Mouse (Mus musculus): ENCODE results near the gene Xxylt1. TPM values are rescaled to one million over a fixed set of nuclear protein-coding genes. Genes with fewer than 3 reads are reported as not detected.
"Not testable (repeated sequence)": the region's sequence is repeated elsewhere in the genome, so short reads cannot be mapped to it uniquely, and the experiment has no call there.

Xxylt1 gene
- polyA plus RNA-seq, 1 experiment from 2014 or later = 22.4 TPM

DNA sequence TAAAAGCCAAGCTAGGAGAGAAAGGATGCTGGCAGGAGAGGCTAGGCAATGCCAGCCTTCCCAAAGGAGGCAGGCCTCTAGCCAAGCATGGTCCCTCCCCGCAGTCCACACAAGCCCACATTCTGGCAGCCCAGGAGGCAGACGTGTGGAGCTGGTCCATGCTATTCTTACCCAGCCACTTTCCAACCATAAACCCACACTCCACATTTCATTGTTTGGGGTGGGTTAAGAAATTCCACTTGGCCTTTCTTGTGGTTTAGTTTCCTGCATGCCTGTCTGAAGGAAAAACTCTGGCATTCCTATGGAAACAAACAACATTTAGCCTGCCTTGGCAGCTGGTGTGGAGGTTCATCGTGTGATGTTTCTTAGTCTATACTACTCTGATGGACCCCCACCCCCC is 61.7 kb downstream of the Xxylt1 start:
- Histone ChIP-seq H3K4me3 (no peak overlapping the region), H3K9me3 (no peaks in the 10 kb centered on the region), H3K4me2 (no peak overlapping the region), H3K9ac (no peak overlapping the region), H3K27ac (peak overlapping the region; percentile 78), H3K27me3 (no peaks in the 10 kb centered on the region), H3K4me1 (peaks cover 50% of the 10 kb centered on the region), H3K36me3 (no peaks in the 10 kb centered on the region)
- 30% methylated on average over 3 of the region's 3 CpGs for WGBS
- ATAC-seq (ENCODE audit: insufficient number of reproducible peaks, insufficient read depth, low FRiP score, low TSS enrichment, low read depth) = no peak

DNA sequence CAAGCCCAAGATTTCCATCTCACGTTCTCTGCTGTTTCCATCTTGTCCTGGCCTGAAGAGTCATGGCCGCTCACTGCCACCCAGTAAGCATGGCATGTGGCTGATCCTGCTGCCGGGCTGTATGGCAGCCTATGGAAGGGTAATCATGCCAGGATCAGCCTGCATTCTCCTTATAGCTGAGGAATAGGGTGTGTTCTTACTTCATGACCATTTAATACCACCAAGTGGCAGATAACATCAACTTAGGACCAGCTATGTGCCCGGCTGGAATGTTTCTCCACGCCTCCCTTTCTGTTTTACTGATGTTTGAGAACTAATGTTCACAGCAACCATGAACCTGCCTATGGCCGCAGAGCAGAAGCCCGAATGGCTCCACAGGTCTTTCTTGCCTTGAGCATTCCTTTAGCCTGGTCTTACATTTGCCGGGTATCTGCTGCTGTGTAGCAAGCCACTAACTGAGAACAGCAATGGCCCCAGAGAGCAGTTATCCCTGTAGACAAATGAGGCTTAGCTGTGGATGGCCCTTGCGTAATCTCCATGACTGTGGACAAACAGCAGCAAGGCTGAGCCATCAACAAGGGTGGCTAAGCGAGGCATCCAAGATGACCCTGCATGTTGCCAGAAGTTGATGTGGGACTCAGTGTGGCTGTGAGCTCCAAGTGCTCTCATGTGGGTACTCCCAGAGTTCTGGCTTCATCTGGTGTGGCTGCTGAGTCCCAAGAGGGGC is 63.4 kb downstream of the Xxylt1 start:
- H3K27ac ChIP-seq = peak overlapping the region; percentile 22; the same call in 1 of the 2 replicates
- H3K4me3 ChIP-seq = no peak overlapping the region
- no peaks in the 10 kb centered on the region for H3K36me3 ChIP-seq
- no peaks in the 10 kb centered on the region for H3K9me3 ChIP-seq
- H3K4me1 ChIP-seq = peaks cover 64% of the 10 kb centered on the region
- WGBS = 91% methylated on average over 10 of the region's 10 CpGs
- H3K4me2 ChIP-seq = no peak overlapping the region
- no peaks in the 10 kb centered on the region for H3K27me3 ChIP-seq
- H3K9ac ChIP-seq = no peak overlapping the region
- ATAC-seq (ENCODE audit: insufficient number of reproducible peaks, insufficient read depth, low FRiP score, low TSS enrichment, low read depth) = no peak

DNA sequence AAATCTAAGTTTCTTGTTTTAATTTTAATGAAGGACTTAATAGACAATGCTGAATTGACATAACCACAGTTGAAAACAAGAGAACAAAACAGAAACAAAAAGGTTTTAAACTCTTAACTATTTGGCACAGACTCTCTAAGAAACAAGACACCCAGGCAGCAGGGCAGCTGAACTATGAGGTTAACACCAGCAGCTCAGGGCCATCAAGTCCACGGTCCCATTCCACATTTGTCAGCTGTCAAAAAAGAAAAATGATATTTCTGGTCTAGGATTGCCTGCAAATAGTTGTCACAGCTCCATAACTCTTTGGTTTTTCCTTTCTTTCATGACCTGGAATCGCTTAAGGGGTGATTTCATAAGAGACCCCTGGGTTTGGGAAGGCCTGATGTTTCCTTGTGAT is 64.6 kb downstream of the Xxylt1 start:
- WGBS = 51% methylated on average over 2 of the region's 2 CpGs
- H3K36me3 ChIP-seq = no peaks in the 10 kb centered on the region
- H3K9me3 ChIP-seq = no peaks in the 10 kb centered on the region
- no peak for ATAC-seq (ENCODE audit: insufficient number of reproducible peaks, insufficient read depth, low FRiP score, low TSS enrichment, low read depth)
- H3K9ac ChIP-seq = no peak overlapping the region
- no peak overlapping the region for H3K4me3 ChIP-seq
- no peak overlapping the region for H3K4me2 ChIP-seq
- no peak overlapping the region for H3K27ac ChIP-seq
- peaks cover 60% of the 10 kb centered on the region for H3K4me1 ChIP-seq
- H3K27me3 ChIP-seq = no peaks in the 10 kb centered on the region

DNA sequence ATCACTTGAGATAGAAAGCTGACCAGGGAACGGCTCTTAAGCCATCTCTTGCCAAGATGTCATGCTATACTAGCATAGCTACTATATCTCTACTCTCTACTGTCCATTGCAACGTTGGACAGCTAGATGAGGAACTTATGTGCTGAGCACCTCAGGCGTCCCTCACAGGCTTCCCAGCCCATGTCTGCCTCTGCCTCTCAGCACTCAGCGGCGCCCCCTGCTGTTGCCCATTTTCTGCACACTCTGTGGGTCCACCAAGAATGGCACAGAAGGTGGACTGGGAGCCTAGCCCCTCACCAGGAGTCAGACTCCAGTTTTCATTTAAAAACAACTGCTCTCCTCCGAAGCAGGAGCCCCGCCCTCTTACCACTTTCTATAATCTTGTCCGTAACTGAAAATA is 65.1 kb downstream of the Xxylt1 start:
- no peak overlapping the region for H3K9ac ChIP-seq
- whole genome bisulfite sequencing = 70% methylated on average over 8 of the region's 8 CpGs
- H3K4me1 ChIP-seq = peaks cover 55% of the 10 kb centered on the region
- peak overlapping the region; percentile 7; the same call in 1 of the 2 replicates for H3K27ac ChIP-seq
- no peaks in the 10 kb centered on the region for H3K9me3 ChIP-seq
- H3K36me3 ChIP-seq = no peaks in the 10 kb centered on the region
- no peak overlapping the region for H3K4me3 ChIP-seq
- no peak for ATAC-seq (ENCODE audit: insufficient number of reproducible peaks, insufficient read depth, low FRiP score, low TSS enrichment, low read depth)
- no peaks in the 10 kb centered on the region for H3K27me3 ChIP-seq
- H3K4me2 ChIP-seq = no peak overlapping the region

DNA sequence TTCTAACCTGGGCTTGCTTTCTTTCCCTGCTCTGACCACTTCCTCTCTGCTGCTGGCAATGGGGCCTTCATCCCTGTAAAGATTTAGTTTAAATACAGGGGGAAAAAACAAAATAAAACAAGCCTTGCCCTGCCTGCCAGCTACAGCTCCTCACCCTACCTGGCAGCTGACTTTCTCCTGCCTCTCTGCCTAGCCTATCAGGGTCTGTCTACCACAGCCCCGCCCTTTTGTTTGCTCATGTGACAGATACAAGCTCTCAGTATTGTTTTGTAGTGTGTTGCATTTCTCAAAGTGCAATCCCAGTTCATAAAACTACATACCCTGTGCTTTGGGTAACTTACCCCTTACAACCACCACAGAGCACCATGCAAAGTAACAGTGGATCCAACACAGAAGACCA is 66.0 kb downstream of the Xxylt1 start:
- Histone ChIP-seq H3K4me1 (peaks cover 46% of the 10 kb centered on the region), H3K4me2 (no peak overlapping the region), H3K4me3 (no peak overlapping the region), H3K9me3 (no peaks in the 10 kb centered on the region), H3K36me3 (no peaks in the 10 kb centered on the region), H3K27me3 (no peaks in the 10 kb centered on the region), H3K27ac (no peak overlapping the region), H3K9ac (no peak overlapping the region)
- 86% methylated on average over 1 of the region's 1 CpGs for WGBS
- no peak for ATAC-seq (ENCODE audit: insufficient number of reproducible peaks, insufficient read depth, low FRiP score, low TSS enrichment, low read depth)

DNA sequence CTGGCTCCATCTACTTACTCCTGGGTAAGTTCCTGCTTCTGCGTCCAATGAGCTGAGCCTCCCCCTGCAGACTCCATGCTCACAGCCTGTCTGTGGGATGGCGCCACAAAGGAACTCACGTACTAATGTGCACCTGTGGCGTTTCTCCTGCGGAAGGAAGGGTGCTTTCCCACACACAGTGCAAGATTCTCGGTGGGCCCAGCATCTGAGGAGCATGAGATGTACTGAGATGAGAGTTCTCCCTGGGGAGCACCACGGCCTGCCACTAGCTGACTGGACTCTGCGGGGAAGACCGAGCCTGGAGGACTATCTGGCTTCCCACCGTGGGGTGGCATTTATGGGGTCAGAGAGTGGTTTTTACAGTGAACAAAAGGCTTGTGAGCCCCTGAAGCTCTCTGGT is 69.0 kb downstream of the Xxylt1 start:
- no peak overlapping the region for H3K9ac ChIP-seq
- H3K4me2 ChIP-seq = no peak overlapping the region
- H3K9me3 ChIP-seq = no peaks in the 10 kb centered on the region
- H3K27ac ChIP-seq = no peak overlapping the region
- peaks cover 36% of the 10 kb centered on the region for H3K4me1 ChIP-seq
- no peak overlapping the region for H3K4me3 ChIP-seq
- H3K36me3 ChIP-seq = no peaks in the 10 kb centered on the region
- 0 out of 2 replicates have a peak, but pooled peaks have one; percentile 26 for ATAC-seq (ENCODE audit: insufficient number of reproducible peaks, insufficient read depth, low FRiP score, low TSS enrichment, low read depth)
- 90% methylated on average over 10 of the region's 10 CpGs for WGBS
- H3K27me3 ChIP-seq = no peaks in the 10 kb centered on the region

DNA sequence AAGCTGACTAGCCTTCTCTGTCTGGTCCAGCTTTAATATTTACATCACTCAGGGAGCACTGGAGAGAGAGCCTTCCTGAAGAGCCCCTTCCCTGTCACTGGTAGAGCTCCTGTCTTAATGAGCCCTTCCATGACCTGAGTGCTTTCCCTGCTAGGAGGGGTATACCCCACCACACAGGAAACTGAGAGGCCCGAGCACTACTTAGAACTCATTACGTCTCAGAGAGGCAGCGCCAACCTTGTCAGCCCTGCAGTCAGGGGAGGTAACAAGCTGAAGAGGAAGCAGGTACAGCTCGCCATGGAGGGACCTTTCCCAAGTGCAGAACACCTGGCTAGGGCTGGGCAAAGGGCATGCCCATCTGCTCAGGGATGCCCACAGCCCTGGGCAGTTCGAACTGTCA is 70.8 kb downstream of the Xxylt1 start:
- H3K9me3 ChIP-seq = no peaks in the 10 kb centered on the region
- H3K36me3 ChIP-seq = peaks cover 5% of the 10 kb centered on the region
- no peak overlapping the region for H3K27ac ChIP-seq
- peaks cover 29% of the 10 kb centered on the region for H3K4me1 ChIP-seq
- H3K27me3 ChIP-seq = no peaks in the 10 kb centered on the region
- no peak for ATAC-seq (ENCODE audit: insufficient number of reproducible peaks, insufficient read depth, low FRiP score, low TSS enrichment, low read depth)
- H3K4me2 ChIP-seq = no peak overlapping the region
- H3K9ac ChIP-seq = no peak overlapping the region
- 79% methylated on average over 5 of the region's 5 CpGs for WGBS
- no peak overlapping the region for H3K4me3 ChIP-seq

DNA sequence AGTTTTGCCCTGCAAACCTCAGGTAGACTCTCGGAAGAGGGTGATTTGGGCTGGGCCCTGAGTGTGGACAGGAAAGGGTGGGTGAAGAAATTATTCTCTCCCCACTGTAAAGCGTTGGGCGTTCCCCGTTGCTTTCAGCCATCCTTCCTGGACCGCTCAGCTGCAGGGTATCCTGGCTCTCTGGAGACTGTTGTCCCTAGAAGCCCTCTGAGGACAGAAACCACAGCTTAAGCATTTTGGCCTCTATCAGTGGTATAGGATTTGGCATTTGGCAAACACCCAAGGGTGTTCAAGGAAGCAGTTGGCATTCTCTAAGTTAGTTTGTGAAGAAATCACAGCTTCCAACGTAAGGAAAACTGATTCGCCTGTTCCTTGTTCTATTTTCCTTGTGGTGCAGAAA is 72.9 kb downstream of the Xxylt1 start:
- Histone ChIP-seq H3K27ac (peak overlapping the region; percentile 62; the same call in 1 of the 2 replicates), H3K9me3 (no peaks in the 10 kb centered on the region), H3K27me3 (no peaks in the 10 kb centered on the region), H3K4me2 (no peak overlapping the region), H3K4me1 (peaks cover 38% of the 10 kb centered on the region), H3K36me3 (peaks cover 5% of the 10 kb centered on the region), H3K9ac (no peak overlapping the region), H3K4me3 (no peak overlapping the region)
- ATAC-seq (ENCODE audit: insufficient number of reproducible peaks, insufficient read depth, low FRiP score, low TSS enrichment, low read depth) = no peak
- WGBS = 62% methylated on average over 7 of the region's 7 CpGs

DNA sequence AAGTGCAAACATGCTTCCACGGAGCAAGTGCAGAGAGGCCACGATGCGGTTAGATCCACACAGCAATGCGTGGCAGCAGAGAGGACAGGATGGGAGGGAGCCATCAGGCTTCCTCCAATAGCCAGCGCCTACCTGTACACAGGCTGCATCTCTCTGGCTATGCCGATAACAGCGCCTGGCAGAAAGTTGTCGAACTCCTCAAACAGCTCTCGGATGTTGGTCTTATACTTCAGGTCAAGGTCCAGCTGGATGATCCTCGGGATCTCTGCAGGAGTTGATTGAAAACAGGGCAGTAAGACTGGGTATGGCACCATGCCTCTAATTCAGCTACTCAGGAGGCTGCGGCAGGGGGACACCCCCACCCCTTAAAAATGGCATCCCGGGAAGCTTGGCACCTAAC is 73.7 kb downstream of the Xxylt1 start:
- peaks cover 5% of the 10 kb centered on the region for H3K36me3 ChIP-seq
- 87% methylated on average over 12 of the region's 12 CpGs for WGBS
- no peak overlapping the region for H3K27ac ChIP-seq
- no peak overlapping the region for H3K4me2 ChIP-seq
- H3K9ac ChIP-seq = no peak overlapping the region
- H3K9me3 ChIP-seq = no peaks in the 10 kb centered on the region
- H3K27me3 ChIP-seq = no peaks in the 10 kb centered on the region
- no peak for ATAC-seq (ENCODE audit: insufficient number of reproducible peaks, insufficient read depth, low FRiP score, low TSS enrichment, low read depth)
- no peak overlapping the region for H3K4me3 ChIP-seq
- H3K4me1 ChIP-seq = peaks cover 35% of the 10 kb centered on the region

DNA sequence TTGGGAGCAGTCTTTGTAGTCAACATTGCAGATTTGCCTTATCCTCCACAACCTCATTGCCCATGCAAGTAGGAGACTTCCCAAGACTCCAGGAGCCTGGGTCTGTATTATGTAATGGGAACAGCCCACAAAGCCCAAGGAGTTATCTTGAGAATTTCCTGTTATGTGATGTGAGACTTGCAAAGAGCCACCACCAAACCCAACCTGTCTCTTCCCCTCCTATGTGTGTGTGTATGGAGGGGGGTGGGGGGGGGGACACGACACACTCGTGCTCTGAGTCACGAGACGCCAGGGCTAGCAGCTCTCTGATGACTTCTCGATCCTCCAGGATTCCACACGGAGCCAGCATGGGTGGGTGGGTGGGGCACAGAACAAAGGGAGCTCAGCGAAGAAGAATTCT is 75.5 kb downstream of the Xxylt1 start:
- no peak overlapping the region for H3K27ac ChIP-seq
- peaks cover 5% of the 10 kb centered on the region for H3K36me3 ChIP-seq
- no peak for ATAC-seq (ENCODE audit: insufficient number of reproducible peaks, insufficient read depth, low FRiP score, low TSS enrichment, low read depth)
- no peak overlapping the region for H3K4me3 ChIP-seq
- no peaks in the 10 kb centered on the region for H3K27me3 ChIP-seq
- no peak overlapping the region for H3K4me2 ChIP-seq
- WGBS = 61% methylated on average over 7 of the region's 7 CpGs
- H3K9ac ChIP-seq = no peak overlapping the region
- no peaks in the 10 kb centered on the region for H3K9me3 ChIP-seq
- peaks cover 35% of the 10 kb centered on the region for H3K4me1 ChIP-seq

DNA sequence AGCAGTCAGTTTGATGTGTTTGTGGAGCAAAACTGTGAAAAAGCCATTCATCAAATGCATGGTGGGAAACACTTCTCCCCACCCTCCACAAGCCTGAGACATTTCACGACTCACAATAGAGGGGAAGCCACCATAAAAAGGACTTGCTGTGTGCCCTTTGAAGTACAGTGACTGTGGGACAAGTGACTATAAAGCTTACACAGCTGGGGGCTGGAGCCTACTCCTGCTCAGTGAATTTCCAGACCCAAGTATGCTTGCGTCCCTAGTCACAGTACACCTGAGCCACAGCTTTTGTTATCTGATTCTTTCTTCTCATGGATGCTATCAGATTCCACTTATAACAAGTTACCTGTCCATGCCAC is 76.9 kb downstream of the Xxylt1 start:
- H3K4me3 ChIP-seq = no peak overlapping the region
- H3K4me2 ChIP-seq = no peak overlapping the region
- ATAC-seq (ENCODE audit: insufficient number of reproducible peaks, insufficient read depth, low FRiP score, low TSS enrichment, low read depth) = no peak
- peaks cover 35% of the 10 kb centered on the region for H3K4me1 ChIP-seq
- H3K9ac ChIP-seq = no peak overlapping the region
- H3K27me3 ChIP-seq = no peaks in the 10 kb centered on the region
- H3K36me3 ChIP-seq = peaks cover 5% of the 10 kb centered on the region
- peak overlapping the region; percentile 28; the same call in 1 of the 2 replicates for H3K27ac ChIP-seq
- no peaks in the 10 kb centered on the region for H3K9me3 ChIP-seq
- WGBS = 44% methylated on average over 2 of the region's 2 CpGs

DNA sequence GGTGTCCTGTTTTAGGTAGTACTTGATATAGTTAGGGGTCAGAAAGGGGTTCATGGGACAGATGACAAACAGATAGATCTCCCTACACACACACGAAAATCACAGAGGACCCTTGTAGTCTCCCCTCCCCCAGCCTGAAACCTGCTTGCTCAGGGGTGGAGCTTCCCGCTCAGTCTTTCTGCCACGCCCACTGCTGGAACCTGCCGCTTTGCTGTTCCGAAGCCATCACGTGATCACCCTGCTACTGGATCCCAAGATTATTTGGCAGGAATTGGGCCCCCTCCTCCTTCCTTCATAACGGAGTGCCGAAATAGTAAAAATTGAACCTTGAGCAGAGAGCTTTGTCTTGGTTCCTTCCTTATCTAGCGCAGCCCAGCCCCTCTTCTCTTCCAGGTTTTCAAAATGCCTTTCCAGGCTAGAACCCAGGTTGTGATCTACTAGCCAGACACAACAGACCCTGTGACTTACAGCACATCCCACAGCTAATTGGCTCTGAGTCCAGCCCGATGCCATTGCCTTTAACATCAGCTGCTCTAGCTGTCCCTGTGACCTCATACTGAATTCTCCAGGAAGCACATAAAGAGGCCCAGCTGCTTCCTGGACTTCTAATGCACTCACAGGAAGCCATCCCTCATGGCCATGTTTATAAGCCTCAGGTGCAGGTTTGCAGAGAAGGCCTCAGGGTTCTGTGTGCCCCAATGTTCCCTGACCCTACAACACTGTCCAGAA is 77.5 kb downstream of the Xxylt1 start:
- peak overlapping the region; percentile 44 for H3K4me2 ChIP-seq
- not testable (repeated sequence) for H3K36me3 ChIP-seq; ATAC-seq (ENCODE audit: insufficient number of reproducible peaks, insufficient read depth, low FRiP score, low TSS enrichment, low read depth); H3K9me3 ChIP-seq; H3K9ac ChIP-seq; H3K27me3 ChIP-seq
- H3K4me3 ChIP-seq = peak overlapping the region; percentile 5; the same call in 1 of the 2 replicates
- H3K27ac ChIP-seq = peak overlapping the region; percentile 28; the same call in 1 of the 2 replicates
- 10% methylated on average over 10 of the region's 10 CpGs for WGBS
- peaks cover 30% of the 10 kb centered on the region for H3K4me1 ChIP-seq

Measured in embryonic facial prominence, embryonic 13.5 days (tissue).